Mouse (Mus musculus) lung, postnatal 0 days (tissue): ENCODE measurements around the gene Acly.

Experiments used
- CTCF ChIP-seq: IDR thresholded peaks from 2 replicates; pipeline ENCODE4 v1.5.1; 2016; ENCODE audit warnings: antibody characterized with exemption, mild to moderate bottlenecking
- EP300 ChIP-seq: IDR thresholded peaks from 2 replicates; pipeline ENCODE4 v1.6.1; 2016; ENCODE audit warnings: antibody characterized with exemption, mild to moderate bottlenecking, control low read depth

GRCm38 (mm10) chr11:100472197-100472934, 55.4 kb downstream of the Acly start, which contains the start of gene Klhl11:
- TF ChIP-seq CTCF (peak; percentile 81), EP300 (no peak)
